Mouse (Mus musculus) urinary bladder, postnatal 25 days (tissue): ENCODE data around the gene Olfr639.
"Not testable (repeated sequence)": the region's sequence is repeated elsewhere in the genome, so short reads cannot be mapped to it uniquely, and the experiment has no call there.

ENCODE experiments used
- DNase-seq: peaks from one replicate; pipeline ENCODE4 v3.0.0; 2022; ENCODE audit warnings: low spot score

Olfr639 gene

GRCm38 (mm10) chr7:104017203-104017602 is at the start of gene Olfr639:
TSS of gene Olfr639 (minus strand) at chr7:104017303.
- no peak for DNase-seq

GRCm38 (mm10) chr7:104061345-104061744 is 44.2 kb upstream of the Olfr639 start, which contains the start of gene 4930516K23Rik:
TSS of gene 4930516K23Rik (minus strand) at chr7:104061445.
- no peak for DNase-seq

DNA sequence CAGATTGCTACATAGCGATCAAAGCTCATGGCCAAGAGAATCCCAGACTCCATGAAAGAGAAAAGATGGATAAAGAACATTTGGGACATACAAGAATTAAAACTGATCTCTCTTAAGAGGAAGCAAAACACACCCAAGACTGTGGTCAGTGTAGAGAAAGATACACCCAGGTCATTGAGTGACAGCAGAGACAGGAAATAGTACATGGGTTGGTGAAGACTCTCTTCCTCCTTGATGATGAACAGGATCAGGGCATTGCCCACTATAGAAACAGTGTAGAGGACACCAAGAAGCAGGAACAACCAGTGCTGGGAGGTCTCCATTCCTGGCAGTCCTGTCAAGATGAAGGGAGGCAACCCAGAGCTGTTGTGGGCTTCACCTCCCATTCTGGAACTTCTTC is 42.1 kb upstream of the Olfr639 start:
- no peak for DNase-seq

DNA sequence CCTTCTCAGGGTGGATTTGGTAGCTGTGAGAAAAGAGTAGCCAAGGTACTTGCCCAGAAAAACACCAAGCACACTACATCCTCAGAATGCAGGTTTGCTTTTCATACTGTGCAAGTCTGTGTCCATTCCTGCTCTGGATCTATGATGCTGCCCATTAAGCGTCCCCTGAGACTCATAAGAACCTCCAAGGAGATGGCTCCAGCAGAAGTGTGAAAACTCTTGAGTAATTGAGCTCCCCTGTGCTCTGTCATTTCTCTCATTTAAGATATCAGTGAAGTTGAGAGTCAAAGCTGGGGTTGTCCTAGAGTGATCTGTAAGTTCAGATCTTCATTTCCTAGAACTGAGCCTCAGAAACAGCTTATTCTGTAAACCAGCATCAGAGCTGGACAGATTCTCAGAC is 35.5 kb upstream of the Olfr639 start, which contains the start of gene Olfr642:
Gene Olfr642, minus strand, starts transcription at position 101 of the 400 bp plus-strand sequence.
- DNase-seq: no peak

DNA sequence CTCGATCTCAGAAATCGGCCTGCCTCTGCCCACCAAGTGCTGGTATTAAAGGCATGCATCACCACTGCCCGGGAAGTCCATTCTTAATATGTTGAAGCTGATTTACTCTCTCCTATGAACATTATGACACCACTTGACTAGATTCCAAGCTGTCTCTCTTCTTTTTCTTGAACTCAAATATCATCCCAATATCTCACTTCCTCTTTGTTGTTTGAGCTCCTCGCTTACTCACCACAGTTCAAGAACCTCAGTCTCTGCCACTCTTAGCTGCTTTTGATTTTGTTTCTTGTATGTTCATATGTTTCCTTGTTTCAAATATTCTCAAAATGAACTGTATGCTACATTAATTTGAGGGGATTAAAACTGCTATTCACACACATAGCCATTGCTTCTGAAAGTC is 33.6 kb upstream of the Olfr639 start:
- no peak for DNase-seq

- DNase-seq: no peak
Measured at GRCm38 (mm10) chr7:104035145-104035544, 18.0 kb upstream of the Olfr639 start, which contains the start of gene Olfr641. TSS of gene Olfr641 (plus strand) at chr7:104035445.

GRCm38 (mm10) chr7:104026978-104027377 is 9.9 kb upstream of the Olfr639 start:
- no peak for DNase-seq

GRCm38 (mm10) chr7:104025473-104025872 is 8.4 kb upstream of the Olfr639 start, which contains the start of gene Olfr640:
TSS of gene Olfr640 (minus strand) at chr7:104025573.
- no peak for DNase-seq

GRCm38 (mm10) chr7:104021651-104022050 is 4.5 kb upstream of the Olfr639 start:
- DNase-seq: no peak

- DNase-seq: no peak
Measured at GRCm38 (mm10) chr7:104018953-104019352, 1.9 kb upstream of the Olfr639 start.

DNA sequence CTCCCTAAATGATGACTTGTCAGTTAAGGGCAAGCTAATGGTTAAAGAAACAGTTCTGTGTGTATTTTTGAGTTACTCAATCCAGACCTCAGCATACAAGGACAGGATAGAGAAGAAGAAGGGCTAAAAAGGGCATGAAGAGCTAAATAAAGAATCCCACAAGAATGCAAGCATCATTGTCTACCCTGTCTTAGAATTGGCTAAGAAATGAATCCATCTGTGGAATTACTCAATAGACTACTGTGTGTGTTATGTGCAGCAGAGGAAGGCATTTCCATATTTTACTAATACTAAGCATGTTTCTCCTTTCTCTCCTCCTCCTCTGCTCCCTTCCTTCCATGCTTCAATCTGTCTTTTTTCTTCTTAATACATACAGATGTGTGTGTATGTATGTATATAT is 18.0 kb downstream of the Olfr639 start:
- DNase-seq: no peak

DNA sequence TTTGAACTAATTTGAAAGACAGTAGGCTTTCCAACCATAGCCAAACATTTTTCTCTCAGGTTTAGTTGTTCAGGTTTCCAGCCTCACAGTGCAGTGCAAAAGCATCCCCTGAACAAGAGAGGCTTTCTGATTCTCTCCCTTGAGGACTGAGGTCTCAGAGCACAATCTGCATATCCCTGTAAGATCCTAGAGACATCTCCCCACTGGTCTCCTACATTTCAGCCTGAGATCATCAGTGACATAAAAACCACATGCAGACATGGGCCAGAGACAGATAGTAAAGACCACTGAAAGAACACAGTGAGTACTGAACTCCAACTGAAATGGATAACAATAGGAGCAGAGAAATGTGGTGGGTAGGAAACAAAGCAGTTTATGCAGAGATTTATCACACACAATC is 18.7 kb downstream of the Olfr639 start, which contains the start of gene Olfr638:
Gene Olfr638, plus strand, starts transcription at position 301 of the 400 bp plus-strand sequence.
- no peak for DNase-seq

DNA sequence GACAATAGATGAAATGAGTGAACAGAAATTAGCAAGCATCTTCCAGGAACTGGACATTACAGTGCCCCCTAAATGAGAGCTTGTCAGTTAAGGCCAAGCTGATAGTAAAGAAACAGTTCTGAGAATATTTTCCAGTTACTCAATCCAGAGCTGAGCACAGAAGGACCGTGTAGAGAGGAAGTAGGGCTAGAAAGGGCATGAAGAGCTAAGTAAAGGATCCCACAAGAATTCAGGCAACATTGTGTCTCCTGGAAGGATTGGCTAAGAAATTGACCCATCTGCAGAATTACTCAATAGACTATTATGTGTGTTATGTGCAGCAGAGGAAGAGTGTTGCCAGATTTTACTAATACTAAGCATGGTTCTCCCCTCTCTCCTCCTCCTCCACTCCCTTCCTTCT is 45.3 kb downstream of the Olfr639 start:
- DNase-seq: no peak

DNA sequence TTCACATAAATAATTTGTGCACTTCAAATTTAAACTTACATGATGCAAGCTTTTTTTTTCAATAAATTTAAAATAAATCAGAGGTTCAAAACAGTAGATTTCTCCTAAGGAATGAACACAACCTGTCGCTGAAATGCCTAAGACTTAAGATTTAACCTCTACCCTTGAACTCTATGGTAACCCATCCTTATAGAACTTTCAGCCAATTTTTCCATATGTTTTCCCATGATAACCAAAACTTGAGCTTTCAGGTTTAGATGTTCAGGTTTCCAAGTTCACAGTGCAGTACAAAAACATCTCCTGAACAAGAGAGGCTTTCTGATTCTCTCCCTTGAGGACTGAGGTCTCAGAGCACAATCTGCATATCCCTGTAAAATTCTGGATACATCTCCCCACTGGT is 46.3 kb downstream of the Olfr639 start, which contains the start of gene Olfr635:
Gene Olfr635, plus strand, starts transcription at position 301 of the 400 bp plus-strand sequence.
- DNase-seq: no peak

DNA sequence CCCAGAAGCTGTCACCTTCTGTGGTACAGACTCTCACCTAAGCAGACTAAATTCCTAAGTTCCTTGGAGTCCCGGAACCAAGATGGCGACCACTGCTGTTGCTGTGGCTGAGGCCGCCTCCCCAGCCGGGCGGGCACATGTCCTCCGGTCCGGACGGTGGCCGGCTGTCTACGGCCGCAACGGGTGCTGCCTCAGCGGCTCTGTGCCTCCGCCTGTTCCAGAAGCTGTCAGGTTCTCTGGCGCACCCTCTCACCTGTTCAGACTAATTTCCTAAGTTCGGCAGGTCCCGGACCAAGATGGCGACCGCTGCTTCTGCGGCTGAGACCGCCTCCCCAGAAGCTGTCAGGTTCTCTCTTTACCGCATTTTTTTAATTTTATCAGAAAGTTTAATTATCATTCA is 50.2 kb downstream of the Olfr639 start:
- DNase-seq: not testable (repeated sequence)
